Mouse (Mus musculus) kidney, adult 9 months (tissue): ENCODE data around the gene Stx4a.
"Not testable (repeated sequence)": the region's sequence is repeated elsewhere in the genome, so short reads cannot be mapped to it uniquely, and the experiment has no call there.

Source experiments
- DNase-seq: peaks from one replicate; pipeline ENCODE4 v3.0.0; 2022

Stx4a gene

GRCm38 (mm10) chr7:127824176-127824871 is at the start of gene Stx4a, which contains the start of gene Stx1b:
TSS of gene Stx4a (plus strand) at chr7:127824294.
TSS of gene Stx1b (minus strand) at chr7:127824549.
- DNase-seq: no peak

- DNase-seq: not testable (repeated sequence)
Measured at GRCm38 (mm10) chr7:127775837-127776236, 48.3 kb upstream of the Stx4a start.

DNA sequence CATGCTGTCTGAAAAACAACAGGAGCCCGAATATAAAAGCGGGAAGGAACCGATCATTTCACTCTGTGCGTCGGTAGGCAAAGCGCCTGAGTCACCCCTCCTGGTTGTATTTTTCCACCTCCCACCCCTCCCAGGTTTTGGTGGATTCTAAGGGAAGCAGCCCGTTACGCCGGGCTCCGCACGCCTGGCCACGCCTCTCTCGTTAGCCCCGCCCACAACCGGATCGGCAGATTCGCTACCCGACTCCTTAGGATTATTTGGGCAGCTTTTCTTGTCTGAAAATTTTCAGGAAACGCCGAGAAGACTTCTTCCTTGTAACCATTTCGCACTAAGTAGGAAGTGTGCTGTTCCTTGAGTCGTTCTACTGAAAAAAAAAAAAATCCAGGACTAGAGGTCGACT is 47.7 kb upstream of the Stx4a start, which contains the start of gene Setd1a:
Gene Setd1a, plus strand, starts transcription at position 245 of the 400 bp plus-strand sequence.
- peak; percentile 88 for DNase-seq

DNA sequence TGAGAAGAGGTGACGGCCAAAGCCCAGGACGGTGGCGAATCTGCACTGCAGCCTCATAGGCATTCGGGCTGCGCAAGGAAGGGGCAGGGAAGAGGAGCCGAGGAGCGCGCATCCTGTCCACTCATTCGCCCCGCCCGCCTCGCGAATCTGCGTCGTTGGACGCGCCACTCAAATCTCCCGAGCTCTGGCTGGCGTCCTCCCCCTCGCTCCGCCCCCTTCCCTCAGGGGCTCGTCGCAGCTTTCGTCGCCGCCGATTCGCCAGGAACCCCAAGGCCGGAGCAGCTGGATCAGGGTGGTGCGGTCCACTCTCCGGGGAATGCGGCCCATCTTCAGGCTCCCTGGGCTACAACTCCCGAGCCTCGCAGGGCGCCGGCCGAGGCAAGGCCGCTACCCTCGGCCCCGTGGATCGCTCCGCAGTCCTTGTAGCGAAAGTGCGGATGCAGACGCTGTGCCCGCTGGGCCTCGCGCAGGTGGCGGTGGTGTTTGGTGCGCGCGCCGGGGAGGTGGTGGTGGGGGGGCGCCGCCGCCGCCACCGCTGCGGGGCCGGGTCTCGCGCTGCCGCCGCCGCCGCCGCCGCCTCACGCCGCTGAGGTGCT is 47.1 kb upstream of the Stx4a start:
- DNase-seq: peak; percentile 97

GRCm38 (mm10) chr7:127777474-127778266 is 46.4 kb upstream of the Stx4a start:
- peak; percentile 50 for DNase-seq

- DNase-seq: no peak
Measured at GRCm38 (mm10) chr7:127778350-127778749, 45.7 kb upstream of the Stx4a start.

GRCm38 (mm10) chr7:127785308-127785707 is 38.8 kb upstream of the Stx4a start, which contains the start of gene Gm49388:
TSS of gene Gm49388 (plus strand) at chr7:127785608.
- DNase-seq: no peak

GRCm38 (mm10) chr7:127797076-127797845 is 26.8 kb upstream of the Stx4a start:
- no peak for DNase-seq

- DNase-seq: no peak
Measured at GRCm38 (mm10) chr7:127798591-127798990, 25.5 kb upstream of the Stx4a start.

- no peak for DNase-seq
Measured at GRCm38 (mm10) chr7:127799211-127799610, 24.9 kb upstream of the Stx4a start.

- no peak for DNase-seq
Measured at GRCm38 (mm10) chr7:127799738-127800137, 24.4 kb upstream of the Stx4a start.

DNA sequence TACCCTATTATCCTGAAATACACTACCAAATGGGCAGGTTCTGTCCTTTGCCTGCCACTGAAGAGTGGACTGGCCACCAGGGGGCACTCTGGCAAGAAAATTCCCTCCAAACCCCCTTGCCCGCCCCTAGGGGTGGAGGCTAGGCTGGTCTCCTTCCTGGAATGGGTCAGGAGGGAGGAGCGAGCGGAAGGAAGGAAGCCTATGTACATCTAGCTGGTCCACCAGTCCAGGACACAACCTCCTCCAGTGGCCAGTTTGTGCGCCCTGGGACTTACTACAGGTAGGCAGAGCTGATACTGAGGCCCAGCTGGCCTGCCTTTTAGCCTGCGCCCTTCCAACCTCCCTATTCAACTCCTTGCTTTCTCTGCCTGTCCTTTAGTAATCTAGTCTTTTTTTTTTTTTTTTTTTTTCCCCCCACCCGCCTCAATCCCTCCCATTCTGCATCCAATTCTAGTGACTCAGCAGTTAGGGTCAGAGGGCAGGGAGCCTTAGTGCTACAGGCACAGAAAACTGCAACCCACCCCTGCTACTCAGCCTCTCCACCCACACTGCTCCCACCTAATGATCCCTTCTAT is 23.6 kb upstream of the Stx4a start, which contains the start of gene Hsd3b7:
Gene Hsd3b7, plus strand, starts transcription at position 170 of the 575 bp plus-strand sequence.
- peak; percentile 96 for DNase-seq

DNA sequence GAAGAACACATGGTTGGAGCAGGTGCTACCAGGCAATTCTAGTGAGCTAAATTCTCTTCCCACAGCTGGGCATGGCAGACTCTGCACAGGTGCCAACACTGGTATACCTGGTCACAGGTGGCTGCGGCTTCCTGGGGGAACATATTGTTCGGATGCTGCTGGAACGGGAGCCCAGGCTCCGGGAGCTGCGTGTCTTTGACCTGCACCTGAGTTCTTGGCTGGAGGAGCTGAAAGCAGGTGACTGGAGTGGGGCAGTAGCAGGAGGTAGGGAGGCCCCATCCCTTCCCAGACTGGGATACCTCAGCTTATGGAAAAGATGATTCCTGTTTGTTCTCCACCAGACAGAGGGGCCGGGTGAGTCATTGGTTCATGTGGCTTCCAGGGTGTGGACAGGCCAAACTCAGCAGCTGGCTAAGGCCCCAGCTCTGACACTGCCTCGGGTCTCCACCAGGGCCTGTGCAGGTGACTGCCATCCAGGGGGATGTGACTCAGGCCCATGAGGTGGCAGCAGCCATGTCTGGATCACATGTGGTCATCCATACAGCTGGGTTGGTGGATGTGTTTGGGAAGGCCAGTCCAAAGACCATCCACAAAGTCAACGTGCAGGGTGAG is 23.0 kb upstream of the Stx4a start:
- peak; percentile 20 for DNase-seq

DNA sequence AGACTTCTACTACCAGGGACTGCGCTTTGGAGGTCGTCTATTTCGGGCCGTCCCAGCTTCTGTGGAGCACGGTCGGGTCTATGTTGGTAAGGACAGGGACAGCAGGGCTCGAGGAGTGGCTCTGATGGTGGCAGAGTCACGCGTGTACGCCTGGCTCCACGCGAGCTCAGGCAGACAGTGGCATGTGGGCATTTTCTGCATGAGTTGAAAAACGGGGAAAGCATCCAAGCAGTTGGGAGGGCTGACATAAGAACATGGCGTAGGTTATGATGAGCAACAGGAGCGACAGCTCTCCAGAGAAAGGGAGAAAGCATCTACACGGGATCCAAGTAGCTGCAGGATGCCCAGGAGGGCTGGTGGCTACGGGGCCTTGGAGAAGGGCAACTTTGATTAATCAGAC is 21.8 kb upstream of the Stx4a start:
- DNase-seq: no peak

GRCm38 (mm10) chr7:127808821-127809220 is 15.3 kb upstream of the Stx4a start:
- no peak for DNase-seq

GRCm38 (mm10) chr7:127809846-127810245 is 14.2 kb upstream of the Stx4a start:
- no peak for DNase-seq

- DNase-seq: no peak
Measured at GRCm38 (mm10) chr7:127810650-127811049, 13.4 kb upstream of the Stx4a start.

DNA sequence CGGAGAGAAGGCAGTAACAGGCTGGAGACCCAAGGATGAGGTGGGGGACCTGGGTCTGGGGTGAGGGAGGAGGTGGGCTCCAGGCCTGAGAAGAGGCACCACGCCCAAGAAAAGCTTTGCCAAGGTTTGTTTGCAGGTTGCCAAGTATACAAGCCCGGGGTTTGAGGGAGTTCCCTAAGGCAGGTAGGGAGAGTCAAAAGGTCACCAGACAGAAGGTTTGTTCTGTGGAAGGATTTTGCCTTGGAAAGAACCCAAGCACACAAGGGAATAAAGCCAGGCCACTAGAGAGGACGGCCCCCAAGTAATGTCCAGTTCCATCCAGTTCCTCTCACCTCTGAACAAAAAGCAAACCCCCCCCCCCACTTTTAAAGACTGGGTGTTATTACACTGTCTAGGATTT is 12.9 kb upstream of the Stx4a start:
- DNase-seq: no peak

DNA sequence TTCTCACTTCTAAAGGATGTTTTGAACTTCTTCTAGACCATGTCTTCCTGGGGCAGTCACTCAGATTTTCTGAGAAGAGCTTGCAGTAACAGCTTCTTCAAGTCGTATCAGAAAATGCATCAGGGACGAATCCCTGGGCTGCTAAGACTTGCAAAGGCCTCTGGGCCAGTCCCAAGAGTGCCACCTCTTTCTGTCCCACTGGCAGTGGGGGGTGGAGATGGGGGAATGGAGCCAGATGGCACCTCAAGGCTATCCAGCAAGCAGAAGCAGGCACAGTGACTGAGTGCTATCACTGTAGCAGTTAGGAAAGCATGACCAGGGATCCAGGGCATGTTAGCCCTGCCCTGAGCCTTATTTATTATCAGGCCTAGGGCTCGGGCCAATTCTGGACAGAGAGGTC is 11.8 kb upstream of the Stx4a start:
- no peak for DNase-seq

- DNase-seq: peak; percentile 17
Measured at GRCm38 (mm10) chr7:127813821-127814220, 10.3 kb upstream of the Stx4a start.

GRCm38 (mm10) chr7:127814241-127814921 is 9.7 kb upstream of the Stx4a start:
- peak; percentile 49 for DNase-seq
